Mouse (Mus musculus) small intestine, adult 2 months (tissue): ENCODE results near the gene Tmem41a. TPM values are rescaled to one million over a fixed set of nuclear protein-coding genes. Genes with fewer than 3 reads are reported as not detected.

Source experiments
- H3K27ac ChIP-seq: fragments of 200-500 bp; 2 replicates; pipeline ENCODE4 v1.5.1; 2012; ENCODE audit warnings: low read depth, low read length, control low read depth, inconsistent platforms; ENCODE audit not compliant: insufficient read depth
- H3K27me3 ChIP-seq: fragments of 200-500 bp; 2 replicates; pipeline ENCODE4 v1.6.1; 2012; ENCODE audit warnings: mild to moderate bottlenecking, moderate library complexity, low read length, inconsistent platforms; ENCODE audit not compliant: control insufficient read depth, insufficient read depth
- H3K36me3 ChIP-seq: fragments of 200-500 bp; 2 replicates; pipeline ENCODE4 v1.6.1; 2012; ENCODE audit warnings: mild to moderate bottlenecking, low read length, control low read depth, inconsistent platforms; ENCODE audit not compliant: control insufficient read depth, insufficient read depth
- H3K4me1 ChIP-seq: fragments of 200-500 bp; 2 replicates; pipeline ENCODE4 v1.6.1; 2012; ENCODE audit warnings: low read length, inconsistent platforms, mixed read lengths; ENCODE audit not compliant: control insufficient read depth, insufficient read depth, insufficient read length
- H3K4me3 ChIP-seq: fragments of 200-500 bp; 2 replicates; pipeline ENCODE4 v1.5.1; 2012; ENCODE audit warnings: low read depth, mild to moderate bottlenecking, control low read depth, inconsistent platforms, low read length, moderate library complexity
- CTCF ChIP-seq: fragments of 200-500 bp; IDR thresholded peaks from 2 replicates; pipeline ENCODE4 v1.5.1; 2012; ENCODE audit warnings: low read depth, mild to moderate bottlenecking, control low read depth, inconsistent platforms, low read length, moderate library complexity, mixed read lengths; ENCODE audit not compliant: insufficient replicate concordance, insufficient read length; ENCODE audit errors: extremely low read depth
- POLR2A ChIP-seq: fragments of 200-500 bp; IDR thresholded peaks from 2 replicates; pipeline ENCODE4 v1.6.1; 2012; ENCODE audit warnings: low read depth, mild to moderate bottlenecking, control low read depth, inconsistent platforms, low read length, moderate library complexity
- WGBS: fragments of 180-500 bp; shearing (Covaris S2); methylation state at CpG from one replicate; pipeline ENCODE4 v1.1.7; 2018; 5-methylcytosine and 5-hydroxymethylcytosine counted together
- polyA plus RNA-seq: library from polyadenylated mRNA; depleted of rRNA; stranded (reverse); fragments of >200 nt; gene quantifications from 2 replicates; pipeline ENCODE4 v1.2.3, GENCODE M21; 2012; rRNA removed

The Tmem41a gene
- polyA plus RNA-seq, 1 experiment: 85.0 TPM

DNA sequence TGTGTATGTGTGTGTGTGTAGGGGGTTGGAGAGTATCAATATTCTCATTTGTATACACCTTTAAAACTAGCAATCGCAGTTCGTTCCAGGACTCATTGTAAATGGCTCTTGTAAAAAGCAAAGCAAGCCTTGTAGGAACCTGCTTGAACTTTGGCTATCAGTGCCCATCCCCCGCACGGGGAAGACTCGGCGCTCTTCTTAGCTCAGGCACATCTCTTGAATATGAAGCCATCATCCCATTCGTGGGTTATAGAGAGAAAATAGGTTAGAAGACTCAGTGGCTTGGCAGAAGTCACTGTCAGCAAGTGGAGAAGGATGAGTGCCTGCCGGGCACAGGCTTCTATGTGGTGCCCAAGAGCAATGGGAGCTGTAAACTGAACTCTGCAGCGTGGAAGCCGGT lies 42.7 kb downstream of the Tmem41a start:
- no peaks in the 10 kb centered on the region for H3K27me3 ChIP-seq
- H3K4me3 ChIP-seq: no peak overlapping the region
- no peak overlapping the region for H3K27ac ChIP-seq
- 85% methylated on average over 10 of the region's 10 CpGs for WGBS
- no peaks in the 10 kb centered on the region for H3K4me1 ChIP-seq
- H3K36me3 ChIP-seq: peaks cover 40% of the 10 kb centered on the region
- TF ChIP-seq CTCF (no peak), POLR2A (no peak)

DNA sequence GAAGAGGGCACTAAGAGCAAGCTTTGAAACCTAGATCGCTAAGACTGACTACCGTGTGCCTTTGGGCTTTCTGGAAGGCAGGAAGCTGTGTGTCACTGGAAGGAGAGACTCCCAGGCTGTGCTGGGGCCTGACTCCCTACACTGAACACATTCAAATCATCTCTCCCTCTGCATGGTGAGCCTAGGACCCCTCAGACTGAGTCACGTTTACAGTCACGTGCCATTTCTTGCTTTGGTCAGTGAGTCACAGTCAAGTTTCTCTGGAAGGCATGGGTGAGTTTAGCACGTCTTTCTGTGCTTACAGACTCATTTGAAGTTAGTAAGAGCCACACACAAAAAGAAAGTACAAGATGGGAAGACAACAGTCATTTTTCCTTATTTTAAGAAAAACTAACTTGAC lies 46.1 kb downstream of the Tmem41a start:
- H3K36me3 ChIP-seq: peaks cover 40% of the 10 kb centered on the region
- H3K4me3 ChIP-seq: no peak overlapping the region
- no peaks in the 10 kb centered on the region for H3K4me1 ChIP-seq
- TF ChIP-seq POLR2A: no peak
- no peak for TF ChIP-seq CTCF
- 87% methylated on average over 5 of the region's 5 CpGs for WGBS
- no peaks in the 10 kb centered on the region for H3K27me3 ChIP-seq
- no peak overlapping the region for H3K27ac ChIP-seq

DNA sequence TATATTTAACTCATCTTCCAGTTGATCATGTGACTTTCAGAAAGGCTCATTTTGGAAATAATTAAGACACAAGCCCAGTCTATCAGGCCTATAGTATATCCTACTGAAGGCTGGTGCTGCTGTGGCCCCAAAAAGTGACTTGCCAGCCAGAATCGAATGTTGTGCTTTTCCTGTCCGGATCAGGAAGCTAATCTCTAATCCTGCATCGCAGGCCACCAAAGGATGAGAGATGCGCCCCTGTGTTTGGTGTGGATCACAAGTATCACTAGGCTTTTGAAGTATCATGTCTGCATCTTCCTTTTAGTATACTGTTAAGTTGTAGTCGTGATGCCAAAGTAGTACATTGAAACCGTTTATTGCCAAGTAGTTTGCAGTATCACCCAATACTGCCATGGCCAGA lies 53.5 kb downstream of the Tmem41a start:
- WGBS: 90% methylated on average over 6 of the region's 6 CpGs
- Histone ChIP-seq H3K27me3 (no peaks in the 10 kb centered on the region), H3K4me3 (no peak overlapping the region), H3K27ac (no peak overlapping the region), H3K4me1 (no peaks in the 10 kb centered on the region), H3K36me3 (peaks cover 20% of the 10 kb centered on the region)
- TF ChIP-seq CTCF (no peak), POLR2A (no peak)

DNA sequence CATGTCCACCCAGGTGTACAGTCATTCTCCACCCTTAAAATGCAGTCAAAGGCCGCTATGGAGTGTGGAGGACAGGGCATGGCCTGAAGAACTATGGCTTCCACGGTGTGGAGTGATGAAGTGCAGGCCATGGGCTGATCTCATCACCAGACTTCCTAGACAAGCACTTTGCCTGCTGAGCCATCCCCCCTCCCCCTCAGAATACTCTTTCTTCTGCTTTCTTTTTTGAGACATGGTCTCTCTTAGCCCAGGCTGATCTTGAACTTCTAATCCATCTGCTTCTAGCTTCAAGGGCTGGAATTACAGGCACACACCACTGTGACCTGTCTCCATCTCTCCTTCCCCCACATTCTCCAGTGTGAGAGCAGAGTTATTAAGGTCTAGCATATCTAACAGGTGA lies 59.8 kb downstream of the Tmem41a start:
- TF ChIP-seq POLR2A (no peak), CTCF (no peak)

More for the DNA sequence above, 59.8 kb downstream of the Tmem41a start:
- Histone ChIP-seq H3K27ac (no peak overlapping the region), H3K4me1 (no peaks in the 10 kb centered on the region), H3K4me3 (no peak overlapping the region), H3K27me3 (no peaks in the 10 kb centered on the region), H3K36me3 (peaks cover 10% of the 10 kb centered on the region)
- WGBS: 83% methylated on average over 2 of the region's 2 CpGs

Other genes starting within 250 kb of the Tmem41a start
- gene Ehhadh, start 159.7 kb downstream of the Tmem41a start, polyA plus RNA-seq: 20.4 and 21.1 TPM in 2 replicates
- 4.6 and 11.2 TPM in 2 replicates for gene Map3k13, start 153.2 kb downstream of the Tmem41a start, polyA plus RNA-seq
- gene Liph, start 48.1 kb upstream of the Tmem41a start, polyA plus RNA-seq: 21.9 and 43.3 TPM in 2 replicates
- gene Senp2, start 61.9 kb upstream of the Tmem41a start, polyA plus RNA-seq: 2.2 and 5.3 TPM in 2 replicates
- 4.3 and 8.0 TPM in 2 replicates for gene Igf2bp2, start 215.7 kb upstream of the Tmem41a start, polyA plus RNA-seq